Mouse (Mus musculus) kidney, adult 2 months (tissue): ENCODE data around the gene C1qtnf6.

ENCODE experiments used
- CTCF ChIP-seq: fragments of 200-500 bp; conservative IDR thresholded peaks from 2 replicates; pipeline ENCODE4 v1.5.1; 2011; ENCODE audit warnings: low read depth, mild to moderate bottlenecking, control low read depth, low read length, moderate library complexity, mixed read lengths; ENCODE audit not compliant: insufficient read depth, insufficient read length
- POLR2A ChIP-seq: fragments of 200-500 bp; IDR thresholded peaks from one replicate; pipeline ENCODE4 v1.6.1; 2011; ENCODE audit warnings: low read depth, low read length, control low read depth

GRCm38 (mm10) chr15:78505541-78505940, 25.7 kb downstream of the C1qtnf6 start:
- no peak for TF ChIP-seq POLR2A
- no peak for TF ChIP-seq CTCF
